Mouse (Mus musculus): Measurements from ENCODE around the gene Gm14147.
"Not testable (repeated sequence)": the region's sequence is repeated elsewhere in the genome, so short reads cannot be mapped to it uniquely, and the experiment has no call there.

Gene Gm14147

GRCm38 (mm10) chr2:151097945-151098344, at the start of gene Gm14147:
TSS of gene Gm14147 (plus strand) at chr2:151098245.
- DNase-seq (ENCODE audit: low read depth, low spot score), result not testable (repeated sequence)

GRCm38 (mm10) chr2:151056637-151057036, 41.4 kb upstream of the Gm14147 start:
- DNase-seq (ENCODE audit: low read depth, low spot score), result no peak

- not testable (repeated sequence) for DNase-seq (ENCODE audit: low read depth, low spot score)
Measured at GRCm38 (mm10) chr2:151092250-151092649, 5.8 kb upstream of the Gm14147 start, which contains the start of gene Gm14151. TSS of gene Gm14151 (minus strand) at chr2:151092350.
